Mouse (Mus musculus): ENCODE measurements around the gene Col4a5. TPM values are rescaled to one million over a fixed set of nuclear protein-coding genes. Genes with fewer than 3 reads are reported as not detected.

Gene Col4a5
- total RNA-seq (2015; ENCODE audit: low replicate concordance), result not detected in 2 replicates
- total RNA-seq (2017; ENCODE audit: low replicate concordance), result not detected in 2 replicates

- ATAC-seq (replicated peaks; ENCODE audit: low FRiP score, poor library complexity, severe bottlenecking), result no peak
Measured at GRCm38 (mm10) chrX:141475110-141475509, at the start of gene Col4a5. Col4a5 (plus strand) TSS chrX:141475385.

DNA sequence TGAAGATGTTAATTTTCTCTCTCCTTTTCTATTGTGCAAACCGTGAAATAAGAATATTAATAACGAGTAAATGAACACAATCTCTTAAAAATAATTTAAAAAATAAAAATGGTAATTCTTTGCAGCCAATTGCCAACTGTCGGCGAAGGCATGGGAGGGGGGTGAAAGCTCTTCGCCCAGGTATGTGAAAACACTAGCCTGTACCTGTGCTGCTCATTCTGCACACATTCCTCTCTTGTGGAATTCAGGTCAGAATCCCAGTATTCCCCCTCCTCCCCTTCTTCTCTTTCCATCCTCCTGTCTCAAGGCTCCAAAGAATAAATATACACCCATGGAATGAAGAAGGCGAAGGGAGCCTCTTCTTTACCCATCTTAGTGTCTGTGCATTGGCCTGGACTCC lies 38.4 kb upstream of the Col4a5 start:
- no peak for ATAC-seq (replicated peaks; ENCODE audit: low FRiP score, poor library complexity, severe bottlenecking)

GRCm38 (mm10) chrX:141439423-141439822 lies 35.8 kb upstream of the Col4a5 start:
- no peak for ATAC-seq (replicated peaks; ENCODE audit: low FRiP score, poor library complexity, severe bottlenecking)

DNA sequence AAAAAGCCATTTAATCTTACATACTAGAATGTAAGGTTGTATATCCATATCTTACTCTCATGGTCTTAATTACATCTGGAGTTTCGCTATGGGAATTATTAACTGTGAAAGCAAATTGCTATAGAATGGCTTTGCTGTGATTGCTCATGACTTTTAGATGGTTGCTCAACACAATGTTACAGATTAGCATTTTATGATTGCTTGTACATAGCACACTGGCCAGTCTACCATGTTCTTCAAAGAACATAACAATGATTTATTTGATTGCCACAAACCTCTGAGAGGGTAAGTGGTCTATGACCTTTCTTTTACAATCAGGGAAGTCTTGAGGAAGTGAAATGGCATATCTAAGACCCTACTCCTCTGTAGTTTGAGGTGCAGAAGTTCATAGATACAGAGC lies 27.2 kb upstream of the Col4a5 start:
- no peak for ATAC-seq (replicated peaks; ENCODE audit: low FRiP score, poor library complexity, severe bottlenecking)

DNA sequence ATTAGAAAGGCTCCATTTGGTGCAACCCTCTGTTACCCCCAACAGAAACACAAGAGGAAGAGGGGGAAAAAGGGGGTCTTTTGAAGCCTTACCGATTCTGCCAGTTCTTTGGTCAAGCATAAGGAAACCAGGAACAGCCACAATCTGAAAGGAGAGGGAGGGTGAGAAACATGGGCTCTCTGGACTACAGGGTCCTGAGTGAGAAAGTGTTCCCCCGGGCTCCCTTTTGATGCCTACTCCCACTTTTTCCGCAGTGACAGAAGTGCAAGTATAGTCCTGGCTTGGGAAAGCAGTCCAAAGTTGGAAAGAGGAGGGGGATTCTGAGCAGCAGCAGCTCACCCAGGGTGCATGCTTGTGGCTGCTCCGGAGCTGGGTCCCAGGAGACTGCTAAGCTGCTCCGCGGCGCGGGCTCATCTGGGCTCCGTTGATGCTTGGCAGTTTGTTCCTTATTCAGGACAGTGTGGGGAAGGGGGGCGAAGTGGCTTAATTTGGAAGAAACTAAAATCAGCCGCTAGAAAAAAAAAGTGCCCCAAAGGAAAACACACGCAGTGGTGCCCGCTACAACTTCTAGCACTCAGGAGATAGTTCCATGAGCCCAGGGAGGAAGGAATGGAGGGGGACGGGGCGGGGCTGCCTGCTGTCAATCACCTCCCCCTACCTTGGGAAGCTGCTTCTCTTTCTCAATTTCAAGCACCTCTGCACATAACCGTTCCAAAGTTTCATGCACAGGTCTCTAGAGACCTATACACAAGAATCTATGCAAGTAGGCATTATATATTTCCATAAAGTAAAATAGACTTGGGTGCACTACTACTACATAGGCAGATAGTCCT lies 1.5 kb upstream of the Col4a5 start, which contains the start of gene Col4a6:
Col4a6 (minus strand) TSS at position 607 of the 833 bp plus-strand sequence.
- ATAC-seq (replicated peaks; ENCODE audit: low FRiP score, poor library complexity, severe bottlenecking), result no peak

DNA sequence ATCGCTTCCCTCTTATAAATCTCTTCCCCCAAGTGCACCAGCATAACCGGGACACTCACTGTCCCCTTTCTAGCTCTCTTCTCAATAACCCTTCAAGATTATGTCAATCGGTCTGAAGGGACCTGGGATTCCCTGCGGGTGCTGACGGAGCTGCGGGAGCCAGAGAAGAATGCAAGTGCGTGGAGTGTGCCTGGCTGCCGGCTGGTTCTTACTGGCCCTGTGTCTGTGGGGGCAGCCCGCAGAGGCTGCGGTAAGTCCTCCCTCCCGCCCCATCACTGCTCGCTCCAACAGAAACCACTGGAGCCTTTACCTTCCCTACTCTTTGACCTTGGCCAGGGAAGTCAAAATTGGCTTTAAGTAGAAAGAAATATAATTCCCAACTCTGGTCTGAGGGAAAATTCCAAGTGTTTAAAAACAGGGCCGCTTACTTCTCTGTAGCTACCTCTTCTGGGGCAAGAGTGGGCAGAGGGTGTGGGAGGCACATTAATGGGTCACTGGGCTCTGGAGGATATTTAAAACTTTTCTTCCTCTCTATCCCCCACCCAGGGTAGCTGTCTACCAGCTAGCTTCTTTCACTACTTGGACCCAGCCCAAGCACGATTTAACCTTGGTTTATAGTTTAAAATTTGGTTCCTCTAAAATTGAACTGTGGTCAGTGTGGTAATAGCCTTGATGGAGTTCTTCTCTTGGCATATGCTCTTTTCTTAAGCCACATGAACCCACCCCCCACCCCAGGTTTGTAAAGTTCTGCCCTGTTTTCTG lies 562 bp downstream of the Col4a5 start:
- no peak for ATAC-seq (replicated peaks; ENCODE audit: low FRiP score, poor library complexity, severe bottlenecking)

GRCm38 (mm10) chrX:141494545-141494944 lies 19.4 kb downstream of the Col4a5 start:
- no peak for ATAC-seq (replicated peaks; ENCODE audit: low FRiP score, poor library complexity, severe bottlenecking)

- no peak for ATAC-seq (replicated peaks; ENCODE audit: low FRiP score, poor library complexity, severe bottlenecking)
Measured at GRCm38 (mm10) chrX:141503125-141503524, 27.9 kb downstream of the Col4a5 start.

- no peak for ATAC-seq (replicated peaks; ENCODE audit: low FRiP score, poor library complexity, severe bottlenecking)
Measured at GRCm38 (mm10) chrX:141533447-141533846, 58.3 kb downstream of the Col4a5 start.

- no peak for ATAC-seq (replicated peaks; ENCODE audit: low FRiP score, poor library complexity, severe bottlenecking)
Measured at GRCm38 (mm10) chrX:141547471-141547870, 72.3 kb downstream of the Col4a5 start.

DNA sequence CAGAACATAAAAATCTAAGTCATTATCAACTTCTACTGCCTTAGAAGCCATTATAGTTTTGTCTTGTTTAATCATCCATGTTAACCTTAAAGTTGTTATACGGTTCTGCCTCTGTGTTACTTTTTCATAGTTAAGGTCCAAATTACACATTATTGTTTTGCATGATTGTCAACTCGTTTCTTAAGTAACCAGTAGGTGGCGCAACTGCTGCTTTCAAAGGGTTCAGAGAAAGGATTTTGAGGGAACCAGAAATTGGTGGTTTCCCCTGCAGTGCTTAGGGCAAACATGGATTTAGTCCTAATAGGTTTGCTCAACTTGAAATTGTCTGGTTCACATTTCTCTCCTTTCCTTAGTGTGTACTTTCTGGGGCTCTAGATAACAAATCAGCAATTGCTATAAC lies 115.1 kb downstream of the Col4a5 start:
- ATAC-seq (replicated peaks; ENCODE audit: low FRiP score, poor library complexity, severe bottlenecking), result no peak

GRCm38 (mm10) chrX:141721725-141722124 lies 246.5 kb downstream of the Col4a5 start:
- ATAC-seq (replicated peaks; ENCODE audit: low FRiP score, poor library complexity, severe bottlenecking), result no peak

DNA sequence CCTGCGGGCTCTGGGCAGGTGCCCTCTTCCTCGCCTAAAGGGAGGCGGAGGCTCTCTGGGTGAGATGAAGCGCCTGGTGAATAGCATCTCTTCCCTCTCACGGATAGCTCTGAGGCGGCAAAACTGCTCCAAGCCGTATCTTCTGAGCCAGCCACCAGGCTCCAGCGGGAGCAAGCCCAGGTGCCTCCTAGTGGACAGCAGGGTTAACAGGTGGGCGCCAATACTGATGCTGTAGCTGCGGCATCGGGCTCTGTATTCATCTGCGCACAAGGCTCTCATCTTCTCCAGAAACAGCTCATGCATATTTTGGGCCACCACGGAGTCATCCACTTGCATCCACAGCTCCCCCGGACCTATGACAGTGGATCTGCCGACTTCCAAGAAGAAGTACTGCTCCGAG lies 248.8 kb downstream of the Col4a5 start:
- ATAC-seq (replicated peaks; ENCODE audit: low FRiP score, poor library complexity, severe bottlenecking), result no peak

DNA sequence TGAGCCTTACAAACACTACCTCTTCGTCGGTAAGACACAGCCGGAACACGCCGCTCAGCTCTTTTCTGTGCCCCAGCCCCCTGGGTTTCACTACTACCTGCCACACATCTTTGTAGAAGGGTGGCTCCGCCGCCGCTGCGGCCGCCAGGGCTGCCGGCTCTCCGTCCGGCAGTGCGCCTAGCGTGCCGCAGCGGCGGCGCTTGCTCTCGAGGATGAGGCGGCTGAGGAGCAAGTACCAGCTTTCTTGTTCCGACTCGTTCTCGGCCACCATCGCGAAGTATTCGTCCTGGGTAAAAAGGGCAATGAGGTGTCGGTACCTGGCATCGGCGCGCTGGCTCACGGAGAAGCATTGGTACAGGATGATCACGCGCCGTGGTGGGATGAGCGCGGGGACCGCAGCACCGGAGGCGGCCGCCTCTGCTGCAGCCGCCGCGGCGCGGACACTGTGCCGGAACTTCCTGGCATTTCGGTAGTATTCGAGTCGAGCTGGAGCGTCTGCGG lies 249.3 kb downstream of the Col4a5 start:
- ATAC-seq (replicated peaks; ENCODE audit: low FRiP score, poor library complexity, severe bottlenecking), result no peak

DNA sequence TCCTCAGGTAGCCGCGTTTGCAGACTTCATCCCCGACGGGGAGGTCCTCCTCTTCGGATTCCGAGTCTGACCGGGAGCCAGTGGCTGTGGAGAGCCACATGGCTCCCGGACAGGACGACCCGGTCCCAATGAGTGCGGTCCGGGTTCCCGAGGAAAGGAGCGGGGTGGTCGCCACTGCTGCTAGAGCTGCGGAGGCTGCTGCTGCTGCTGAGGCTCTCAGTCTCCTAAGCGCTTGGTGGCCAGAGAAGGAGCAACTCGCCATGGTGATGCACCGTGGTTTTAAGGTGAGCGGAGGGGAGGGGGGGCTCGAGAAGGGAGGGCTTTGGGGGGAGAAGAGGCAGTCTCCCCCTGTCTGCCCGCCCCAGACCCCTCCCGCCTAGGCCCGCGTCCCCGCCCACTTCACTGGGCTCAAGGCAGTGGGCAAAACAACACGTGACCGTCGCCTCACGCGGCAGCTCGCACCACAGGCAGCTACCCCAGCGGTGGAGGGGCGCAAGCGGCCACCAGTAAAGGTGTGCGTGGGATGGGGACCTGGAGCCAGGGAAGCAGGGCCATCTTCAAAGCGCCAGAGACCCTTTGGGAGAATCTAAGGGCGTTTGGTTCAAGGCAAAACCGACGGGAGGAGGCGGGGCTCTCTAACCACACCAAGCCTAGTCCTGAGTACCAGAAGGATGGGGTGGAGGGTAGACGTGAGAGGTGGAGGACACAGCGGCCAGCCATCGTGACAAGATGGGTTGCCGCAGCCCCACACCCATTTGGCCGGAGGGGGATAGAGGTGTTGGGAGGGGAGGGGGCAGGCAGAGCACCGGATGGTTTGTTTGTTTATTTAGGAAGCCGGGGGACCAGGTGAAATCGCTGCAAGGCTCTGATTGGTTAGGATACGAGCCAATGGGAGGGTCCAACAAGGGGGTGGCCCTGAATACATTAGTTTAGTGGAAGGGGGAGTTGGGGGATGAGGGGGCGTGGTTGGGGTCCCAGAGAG lies 250.0 kb downstream of the Col4a5 start, which contains the start of gene Irs4:
Irs4 (minus strand) TSS at position 327 of the 982 bp plus-strand sequence.
- ATAC-seq (replicated peaks; ENCODE audit: low FRiP score, poor library complexity, severe bottlenecking), result no peak

GRCm38 (mm10) chrX:141729570-141729969 lies 254.4 kb downstream of the Col4a5 start:
- ATAC-seq (replicated peaks; ENCODE audit: low FRiP score, poor library complexity, severe bottlenecking), result no peak
